Mouse (Mus musculus) kidney, embryonic 14.5 days (tissue): ENCODE results near the gene Gdf5. TPM values are rescaled to one million over a fixed set of nuclear protein-coding genes. Genes with fewer than 3 reads are reported as not detected.

Experiments used
- ATAC-seq: fragments of 200-750 bp; cut with Nextera tagmentation; 2 replicates; pipeline ENCODE4 v1.8.0; 2017; ENCODE audit warnings: moderate number of reproducible peaks, mild to moderate bottlenecking, moderate TSS enrichment, moderate library complexity; ENCODE audit not compliant: low FRiP score, low TSS enrichment
- H3K27ac ChIP-seq: fragments of 300-500 bp; sonication (generic); 2 replicates; pipeline ENCODE4 v1.5.1; 2014; ENCODE audit warnings: low read depth, mild to moderate bottlenecking, low read length, moderate library complexity, mixed read lengths
- H3K27me3 ChIP-seq: fragments of 300-500 bp; sonication (generic); 2 replicates; pipeline ENCODE4 v1.6.1; 2014; ENCODE audit warnings: mild to moderate bottlenecking, low read length; ENCODE audit not compliant: control insufficient read depth, insufficient read depth
- H3K36me3 ChIP-seq: fragments of 300-500 bp; sonication (generic); 2 replicates; pipeline ENCODE4 v1.6.1; 2014; ENCODE audit warnings: low read length, mixed read lengths; ENCODE audit not compliant: control insufficient read depth, insufficient read depth
- H3K4me1 ChIP-seq: fragments of 300-500 bp; sonication (generic); 2 replicates; pipeline ENCODE4 v1.6.1; 2014; ENCODE audit warnings: low read length, mixed read lengths; ENCODE audit not compliant: control insufficient read depth, insufficient read depth
- H3K4me2 ChIP-seq: fragments of 300-500 bp; sonication (generic); replicated peaks from 2 replicates; pipeline ENCODE4 v1.6.1; 2014; ENCODE audit warnings: low read depth, mild to moderate bottlenecking, low read length
- H3K4me3 ChIP-seq: fragments of 300-500 bp; sonication (generic); 2 replicates; pipeline ENCODE4 v1.5.1; 2014; ENCODE audit warnings: mild to moderate bottlenecking, low read length
- H3K9ac ChIP-seq: fragments of 300-500 bp; sonication (generic); 2 replicates; pipeline ENCODE4 v1.6.1; 2014; ENCODE audit warnings: low read depth, mild to moderate bottlenecking, low read length, moderate library complexity
- H3K9me3 ChIP-seq: fragments of 300-500 bp; sonication (generic); 2 replicates; pipeline ENCODE4 v1.6.1; 2016; ENCODE audit warnings: low read length; ENCODE audit not compliant: control insufficient read depth
- WGBS: fragments of 180-500 bp; shearing (Covaris S2); extraction: QIAGEN DNeasy Blood & Tissue Kit; methylation state at CpG from one replicate; pipeline ENCODE4 v1.1.7; 2014; 5-methylcytosine and 5-hydroxymethylcytosine counted together
- polyA plus RNA-seq: library from polyadenylated mRNA; unstranded; fragments of >200 nt; fragmentation: Nextera tagmentation; extraction: Ambion mirVana; gene quantifications from 2 replicates; pipeline ENCODE4 v1.2.1, GENCODE M21; 2014

Gene Gdf5
- polyA plus RNA-seq, 1 experiment from 2014 or later: 0.53 TPM

DNA sequence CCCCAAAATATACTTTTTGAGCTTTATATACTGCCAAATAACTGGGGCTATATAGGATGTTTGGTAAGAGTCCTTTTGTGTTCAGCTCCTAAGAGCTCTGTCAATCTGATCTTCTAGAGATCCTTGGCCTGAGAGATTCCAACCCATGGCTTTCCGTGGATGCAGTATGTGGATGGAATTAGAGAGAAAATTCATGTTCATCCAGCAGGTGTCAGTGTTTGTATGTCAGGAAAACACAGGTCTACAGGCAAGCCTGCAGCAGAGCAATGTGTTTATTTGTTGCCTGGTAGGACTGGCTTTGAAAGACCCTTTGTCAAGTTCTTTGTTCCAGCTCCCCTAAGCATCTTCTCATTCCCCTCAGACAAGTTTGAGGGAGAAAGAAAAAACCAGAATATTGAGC is 17.8 kb upstream of the Gdf5 start:
- Histone ChIP-seq H3K4me1 (no peaks in the 10 kb centered on the region), H3K9me3 (no peaks in the 10 kb centered on the region), H3K27me3 (no peaks in the 10 kb centered on the region), H3K4me2 (no peak overlapping the region), H3K4me3 (no peak overlapping the region), H3K9ac (no peak overlapping the region), H3K36me3 (peaks cover 56% of the 10 kb centered on the region), H3K27ac (no peak overlapping the region)
- no peak for ATAC-seq
- 44% methylated on average over 1 of the region's 1 CpGs for WGBS

DNA sequence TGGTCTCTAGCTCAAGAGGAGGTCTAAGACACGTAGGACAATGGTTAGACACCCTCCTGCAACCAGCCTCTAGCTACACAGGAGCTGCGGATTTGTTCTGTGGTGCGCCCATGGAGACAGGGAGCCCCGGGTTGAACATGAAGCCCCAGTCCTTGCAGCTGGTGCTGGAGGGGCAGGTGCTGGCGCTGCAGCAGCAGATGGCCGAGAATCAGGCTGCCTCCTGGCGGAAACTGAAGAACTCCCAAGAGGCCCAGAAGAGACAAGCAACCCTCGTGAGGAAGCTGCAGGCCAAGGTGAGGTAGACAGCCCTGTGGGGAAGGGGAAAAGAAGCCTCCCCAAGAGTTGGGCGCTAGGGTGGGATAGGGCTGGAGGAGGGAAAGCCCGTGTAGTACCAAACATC is 16.7 kb upstream of the Gdf5 start:
- 79% methylated on average over 10 of the region's 10 CpGs for WGBS
- Histone ChIP-seq H3K36me3 (peaks cover 45% of the 10 kb centered on the region), H3K27ac (no peak overlapping the region), H3K4me1 (peaks cover 5% of the 10 kb centered on the region; the same call in 1 of the 2 replicates), H3K9me3 (no peaks in the 10 kb centered on the region), H3K9ac (no peak overlapping the region), H3K4me2 (no peak overlapping the region), H3K27me3 (no peaks in the 10 kb centered on the region), H3K4me3 (no peak overlapping the region)
- no peak for ATAC-seq

- H3K9ac ChIP-seq: no peak overlapping the region
- 87% methylated on average over 5 of the region's 5 CpGs for WGBS
These were observed 14.8 kb upstream of the Gdf5 start for GRCm38 (mm10) chr2:155959981-155960380.

GRCm38 (mm10) chr2:155956134-155957059 is 11.2 kb upstream of the Gdf5 start, which contains the start of gene Cep250:
Gene Cep250, plus strand, starts transcription at chr2:155956458.
- H3K4me3 ChIP-seq: peak within 1 kb of the TSS; percentile 91
- under 1% methylated on average over 58 of the region's 59 CpGs for WGBS
- no peaks in the 10 kb centered on the region for H3K36me3 ChIP-seq
- H3K4me2 ChIP-seq: peak within 1 kb of the TSS; percentile 60
- H3K27ac ChIP-seq: peak within 1 kb of the TSS; percentile 81
- H3K9ac ChIP-seq: peak within 1 kb of the TSS; percentile 96
- H3K4me1 ChIP-seq: peaks cover 5% of the 10 kb centered on the region; the same call in 1 of the 2 replicates
- peak; percentile 98 for ATAC-seq
- H3K27me3 ChIP-seq: no peaks in the 10 kb centered on the region
- H3K9me3 ChIP-seq: no peaks in the 10 kb centered on the region

More at GRCm38 (mm10) chr2:155959981-155960380, 14.8 kb upstream of the Gdf5 start:
- ATAC-seq: no peak
- no peak overlapping the region for H3K4me3 ChIP-seq
- H3K4me2 ChIP-seq: no peak overlapping the region
- H3K4me1 ChIP-seq: peaks cover 5% of the 10 kb centered on the region; the same call in 1 of the 2 replicates
- H3K27me3 ChIP-seq: no peaks in the 10 kb centered on the region
- H3K27ac ChIP-seq: no peak overlapping the region
- no peaks in the 10 kb centered on the region for H3K9me3 ChIP-seq
- peaks cover 28% of the 10 kb centered on the region for H3K36me3 ChIP-seq

- H3K27ac ChIP-seq: no peak overlapping the region
- no peaks in the 10 kb centered on the region for H3K27me3 ChIP-seq
- no peaks in the 10 kb centered on the region for H3K36me3 ChIP-seq
- ATAC-seq: no peak
- H3K9ac ChIP-seq: no peak overlapping the region
- no peaks in the 10 kb centered on the region for H3K4me1 ChIP-seq
- no peaks in the 10 kb centered on the region for H3K9me3 ChIP-seq
- H3K4me3 ChIP-seq: no peak overlapping the region
- H3K4me2 ChIP-seq: no peak overlapping the region
These were observed 6.8 kb upstream of the Gdf5 start for GRCm38 (mm10) chr2:155952006-155952405.

GRCm38 (mm10) chr2:155949362-155949761 is 4.2 kb upstream of the Gdf5 start:
- Histone ChIP-seq H3K36me3 (no peaks in the 10 kb centered on the region), H3K27ac (no peak overlapping the region), H3K9ac (no peak overlapping the region), H3K27me3 (no peaks in the 10 kb centered on the region), H3K4me3 (no peak overlapping the region), H3K4me2 (no peak overlapping the region), H3K9me3 (no peaks in the 10 kb centered on the region), H3K4me1 (peaks cover 3% of the 10 kb centered on the region; the same call in 1 of the 2 replicates)
- 6% methylated on average over 6 of the region's 6 CpGs for WGBS
- no peak for ATAC-seq

- Histone ChIP-seq H3K9me3 (no peaks in the 10 kb centered on the region), H3K4me2 (no peak overlapping the region), H3K4me3 (no peak overlapping the region), H3K4me1 (peaks cover 9% of the 10 kb centered on the region; the same call in 1 of the 2 replicates), H3K27ac (no peak overlapping the region), H3K36me3 (no peaks in the 10 kb centered on the region), H3K27me3 (no peaks in the 10 kb centered on the region), H3K9ac (no peak overlapping the region)
- WGBS: 61% methylated on average over 5 of the region's 5 CpGs
- ATAC-seq: no peak
These were observed 2.3 kb upstream of the Gdf5 start for GRCm38 (mm10) chr2:155947390-155948002.

DNA sequence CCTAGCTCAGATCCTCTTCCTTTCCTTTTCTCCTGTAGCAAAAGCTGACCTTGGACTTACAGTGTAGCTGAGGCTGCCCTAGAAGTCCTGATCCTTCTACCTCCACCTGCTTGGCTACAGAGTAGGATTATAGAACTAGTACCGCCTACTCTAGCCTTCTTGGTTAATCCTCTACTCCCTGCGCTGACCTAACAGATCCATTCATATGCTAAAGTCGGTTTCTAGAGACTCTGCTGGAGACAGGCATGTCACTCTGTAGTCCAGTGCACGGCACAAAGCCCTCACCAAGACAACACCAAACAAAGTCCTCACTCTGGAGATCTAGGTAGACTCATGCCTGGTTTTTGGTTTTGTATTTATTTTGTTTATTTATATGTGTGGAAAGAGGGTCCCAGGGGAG is 1.3 kb upstream of the Gdf5 start:
- Histone ChIP-seq H3K27me3 (no peaks in the 10 kb centered on the region), H3K4me1 (peaks cover 9% of the 10 kb centered on the region; the same call in 1 of the 2 replicates), H3K27ac (no peak overlapping the region), H3K9me3 (no peaks in the 10 kb centered on the region), H3K4me3 (no peak overlapping the region), H3K36me3 (no peaks in the 10 kb centered on the region), H3K4me2 (no peak overlapping the region), H3K9ac (no peak overlapping the region)
- WGBS: 29% methylated on average over 4 of the region's 4 CpGs
- ATAC-seq: no peak

DNA sequence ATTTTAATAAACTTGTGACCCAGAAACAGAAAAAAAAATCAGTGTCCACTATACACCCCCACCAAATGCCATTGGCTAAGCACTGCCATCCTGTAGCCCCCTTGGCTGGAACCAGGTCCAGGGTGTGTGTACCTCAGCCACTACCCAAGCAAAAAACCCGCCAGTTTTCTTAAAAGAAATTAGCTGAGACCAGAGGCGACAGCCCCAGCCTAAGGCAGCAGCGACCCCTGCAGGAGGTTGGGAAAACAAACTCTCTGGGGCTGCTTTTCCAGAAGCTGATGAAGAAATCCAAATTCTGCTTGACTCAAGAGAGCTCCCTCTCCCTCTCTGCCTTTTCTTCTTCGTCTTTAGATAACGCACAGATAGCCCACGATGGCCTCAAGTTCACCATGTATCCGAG is 902 bp upstream of the Gdf5 start:
- under 1% methylated on average over 7 of the region's 7 CpGs for WGBS
- Histone ChIP-seq H3K36me3 (no peaks in the 10 kb centered on the region), H3K9me3 (no peaks in the 10 kb centered on the region), H3K9ac (no peak overlapping the region), H3K4me2 (no peak overlapping the region), H3K4me3 (no peak overlapping the region), H3K4me1 (peaks cover 9% of the 10 kb centered on the region; the same call in 1 of the 2 replicates), H3K27me3 (no peaks in the 10 kb centered on the region), H3K27ac (no peak overlapping the region)
- ATAC-seq: no peak
